Comparison of ENCODE assay signal across 8 mouse cellular contexts in the genomic region with DNA sequence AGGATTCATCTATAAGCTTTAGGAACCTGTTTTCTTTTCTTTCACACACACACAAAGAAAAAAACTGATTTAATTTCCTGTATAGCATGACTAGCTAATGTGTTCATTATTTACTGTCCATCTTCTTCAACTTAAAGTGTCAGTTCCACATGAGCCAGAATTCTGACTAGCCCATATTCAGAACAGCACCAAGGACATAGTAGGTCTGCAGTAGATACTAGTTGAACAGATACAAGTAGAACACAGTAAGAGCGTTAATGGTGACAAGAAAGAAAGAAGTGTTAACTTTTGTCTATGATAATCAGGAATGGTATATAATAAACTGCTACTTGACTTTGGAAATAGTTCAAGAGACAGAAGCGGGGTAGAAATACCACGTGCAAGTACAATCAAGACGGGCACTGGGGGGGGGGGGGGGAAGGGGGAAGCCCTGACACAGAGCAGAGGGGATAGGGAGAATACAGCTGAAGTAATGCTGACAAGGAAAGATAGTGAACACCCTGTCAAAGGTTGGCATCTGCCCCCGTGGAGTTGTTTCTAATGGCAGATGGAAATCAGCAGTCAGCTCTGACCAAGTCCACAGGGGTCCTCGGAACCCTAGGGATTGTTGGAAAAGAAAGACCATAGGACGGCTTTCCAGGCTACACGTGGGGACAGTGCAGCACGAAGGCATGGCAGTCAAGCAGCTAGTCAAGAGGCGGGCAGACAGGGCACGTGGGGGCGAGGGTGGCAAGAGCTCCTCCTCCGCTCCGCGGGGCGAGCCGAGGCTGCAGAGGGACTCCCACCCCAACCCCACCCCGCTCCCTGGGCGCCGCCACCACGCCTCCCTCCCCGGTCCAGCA. TPM values are rescaled to one million over a fixed set of nuclear protein-coding genes. Genes with fewer than 3 reads are reported as not detected.
DNase-seq lines count a peak whose midpoint lies in the region; ATAC-seq and TF ChIP-seq lines count a peak whose summit lies in the region.

No protein-coding gene starts in this region.

- no peak for DNase-seq in frontal cortex, postnatal 25 days (ENCODE audit: low spot score in 2 of 2)
- DNase-seq in right cerebral cortex, adult 2 months (ENCODE audit: low spot score in 2 of 2), result no peak
- DNase-seq in thymus, postnatal 36 days, result no peak
- DNase-seq in spleen, postnatal 10 days (ENCODE audit: low spot score in 2 of 2), result no peak

- 5% methylated on average over 22 of the region's 22 CpGs for WGBS in heart, embryonic 16.5 days

- H3K36me3 ChIP-seq in E14TG2a.4 (ENCODE audit: insufficient read depth, low read length), result no peaks in the 10 kb centered on the region
- no peaks in the 10 kb centered on the region for H3K36me3 ChIP-seq in heart, embryonic 16.5 days (ENCODE audit: control insufficient read depth, insufficient read depth)

- H3K9ac ChIP-seq in heart, embryonic 16.5 days (ENCODE audit: low read length), result peak overlapping the region; percentile 78

- peak overlapping the region; percentile 92 for H3K4me2 ChIP-seq in heart, embryonic 16.5 days (ENCODE audit: low read depth, low read length)

- H3K27ac ChIP-seq in heart, embryonic 16.5 days (ENCODE audit: low read length), result peak overlapping the region; percentile 64

- no peak for TF ChIP-seq CTCF in E14TG2a.4 (conservative IDR thresholded peaks at IDR 0.05; ENCODE audit: low read length)

- ATAC-seq in frontal cortex, adult (ENCODE audit: low TSS enrichment), result peak; percentile 82
- peak; percentile 81 for ATAC-seq in heart, embryonic 16.5 days (replicated peaks; ENCODE audit: extremely low read depth, insufficient read depth, low FRiP score)
- ATAC-seq in megakaryocyte, adult 5-6 weeks (ENCODE audit: poor library complexity, severe bottlenecking), result peak; percentile 62

- no peaks in the 10 kb centered on the region for H3K9me3 ChIP-seq in E14TG2a.4 (ENCODE audit: low read length)
- H3K9me3 ChIP-seq in heart, embryonic 16.5 days (replicated peaks; ENCODE audit: control insufficient read depth, low read length), result no peaks in the 10 kb centered on the region

- peaks cover 14% of the 10 kb centered on the region for H3K27me3 ChIP-seq in E14TG2a.4 (ENCODE audit: insufficient read depth, low read length)
- no peaks in the 10 kb centered on the region for H3K27me3 ChIP-seq in heart, embryonic 16.5 days (ENCODE audit: control insufficient read depth, insufficient read depth, low read length)

- H3K4me1 ChIP-seq in E14TG2a.4 (replicated peaks; ENCODE audit: low read depth, low read length), result peaks cover 12% of the 10 kb centered on the region; the same call in 1 of the 2 replicates
- H3K4me1 ChIP-seq in heart, embryonic 16.5 days (ENCODE audit: control insufficient read depth, insufficient read depth, low read length), result peaks cover 5% of the 10 kb centered on the region

- H3K4me3 ChIP-seq in E14TG2a.4 (replicated peaks; ENCODE audit: low read length), result peak overlapping the region; percentile 90
- peak overlapping the region; percentile 80 for H3K4me3 ChIP-seq in heart, embryonic 16.5 days (ENCODE audit: low read length)

RNA-seq across cellular contexts. Expression of a gene that starts 0.6 kb away (rescaled TPM):
- 4.9 and 5.6 TPM in 2 replicates for polyA plus RNA-seq in heart, embryonic 16.5 days (2015; fragmentation: Nextera tagmentation; extraction: Ambion mirVana)
- 3.7 and 5.8 TPM in 2 replicates for total RNA-seq in megakaryocyte, adult 5-6 weeks (2015)
- 3.8 and 4.8 TPM in 2 replicates for total RNA-seq in megakaryocyte, adult 5-6 weeks (2017)

RNA-seq across cellular contexts. Expression of a gene that starts 0.7 kb away (rescaled TPM):
- polyA plus RNA-seq in heart, embryonic 16.5 days (2015; fragmentation: Nextera tagmentation; extraction: Ambion mirVana), result 5.4 and 5.6 TPM in 2 replicates
- total RNA-seq in megakaryocyte, adult 5-6 weeks (2015), result 18.4 and 25.3 TPM in 2 replicates
- 45.6 and 51.5 TPM in 2 replicates for total RNA-seq in megakaryocyte, adult 5-6 weeks (2017)

RNA-seq across cellular contexts. Expression of a gene that starts 46.9 kb away (rescaled TPM):
- polyA plus RNA-seq in heart, embryonic 16.5 days (2015; fragmentation: Nextera tagmentation; extraction: Ambion mirVana), result 41.9 and 44.7 TPM in 2 replicates
- total RNA-seq in megakaryocyte, adult 5-6 weeks (2015), result 39.8 and 43.4 TPM in 2 replicates
- total RNA-seq in megakaryocyte, adult 5-6 weeks (2017), result 26.8 and 37.1 TPM in 2 replicates
